In genomic region chr4:139821071-139821470, GRCm38 (mm10) we compare ENCODE assay signal across 13 mouse cellular contexts. TPM values are rescaled to one million over a fixed set of nuclear protein-coding genes. Genes with fewer than 3 reads are reported as not detected.
A peak's percentile ranks its signal among the peaks of the same experiment; 100 is the strongest.
DNase-seq lines count a peak whose midpoint lies in the region; ATAC-seq lines count a peak whose summit lies in the region.
"Had no signal": no experiment of that assay in that cellular context is flagged by ENCODE, and none has a peak within 500 bp of the region (broad histone marks: within the 10 kb centered on the region; RNA-seq: fewer than 3 reads in every experiment).

No protein-coding gene starts in this region.

- no peaks in the 10 kb centered on the region; a peak in 1 of 4 replicates for H3K4me1 ChIP-seq in heart, embryonic 14.5 days (ENCODE audit: control insufficient read depth in 2 of 2, insufficient read depth in 2 of 2, low read length in 2 of 2)
- H3K4me1 ChIP-seq in embryonic facial prominence, embryonic 10.5 days: peaks cover 85% of the 10 kb centered on the region
- H3K4me1 ChIP-seq in hindbrain, embryonic 14.5 days (replicated peaks; ENCODE audit: control insufficient read depth, insufficient read depth, low read length): peaks cover 9% of the 10 kb centered on the region; the same call in 1 of the 2 replicates
- peaks cover 50% of the 10 kb centered on the region for H3K4me1 ChIP-seq in midbrain, embryonic 14.5 days (ENCODE audit: control insufficient read depth, insufficient read depth, low read length)
- H3K4me1 ChIP-seq: liver, embryonic 13.5 days had no signal

- H3K4me3 ChIP-seq in heart, embryonic 14.5 days (ENCODE audit: control insufficient read depth in 1 of 2, insufficient read depth in 1 of 2, low read depth in 1 of 2, low read length in 2 of 2): peak overlapping the region in 1 of 2 experiments; percentile 12; a peak in 1 of 4 replicates
- H3K4me3 ChIP-seq in embryonic facial prominence, embryonic 10.5 days: peak overlapping the region; percentile 54
- H3K4me3 ChIP-seq in hindbrain, embryonic 14.5 days (replicated peaks; ENCODE audit: low read length): peak overlapping the region; percentile 28
- peak overlapping the region; percentile 31 for H3K4me3 ChIP-seq in midbrain, embryonic 14.5 days (replicated peaks; ENCODE audit: low read depth, low read length)
- H3K4me3 ChIP-seq: liver, embryonic 13.5 days had no signal

- H3K9me3 ChIP-seq in heart, embryonic 14.5 days (ENCODE audit: control insufficient read depth, low read length): no peaks in the 10 kb centered on the region
- H3K9me3 ChIP-seq in embryonic facial prominence, embryonic 10.5 days: no peaks in the 10 kb centered on the region
- H3K9me3 ChIP-seq in hindbrain, embryonic 14.5 days (ENCODE audit: control insufficient read depth, low read length): no peaks in the 10 kb centered on the region
- H3K9me3 ChIP-seq in midbrain, embryonic 14.5 days (ENCODE audit: control insufficient read depth, low read length): no peaks in the 10 kb centered on the region
- H3K9me3 ChIP-seq: liver, embryonic 13.5 days had no signal

- intact Hi-C loops in heart, postnatal 36 days (cut with DNase I): no loop called here

- H3K9ac ChIP-seq in heart, embryonic 14.5 days (ENCODE audit: low read length): no peak overlapping the region
- H3K9ac ChIP-seq in hindbrain, embryonic 14.5 days: peak overlapping the region; percentile 44; the same call in 1 of the 2 replicates
- H3K9ac ChIP-seq in midbrain, embryonic 14.5 days (replicated peaks; ENCODE audit: low read length): peak overlapping the region; percentile 58
- H3K9ac ChIP-seq: liver, embryonic 13.5 days had no signal

- H3K4me2 ChIP-seq in heart, embryonic 14.5 days (ENCODE audit: low read length): peak overlapping the region; percentile 5; the same call in 1 of the 2 replicates
- H3K4me2 ChIP-seq in hindbrain, embryonic 14.5 days (replicated peaks): peak overlapping the region; percentile 51
- peak overlapping the region; percentile 59 for H3K4me2 ChIP-seq in midbrain, embryonic 14.5 days (ENCODE audit: low read length)
- H3K4me2 ChIP-seq: liver, embryonic 13.5 days had no signal

- ATAC-seq in heart, embryonic 14.5 days (ENCODE audit: insufficient number of reproducible peaks, insufficient read depth, low FRiP score, low read depth): no peak
- no peak for ATAC-seq in hindbrain, embryonic 14.5 days (ENCODE audit: low FRiP score)
- no peak for ATAC-seq in midbrain, embryonic 14.5 days (ENCODE audit: low FRiP score, low TSS enrichment)

- H3K27me3 ChIP-seq in heart, embryonic 14.5 days (ENCODE audit: control insufficient read depth, insufficient read depth, low read length): peaks cover 97% of the 10 kb centered on the region
- H3K27me3 ChIP-seq in embryonic facial prominence, embryonic 10.5 days (replicated peaks; ENCODE audit: low read depth, poor library complexity, severe bottlenecking): peaks cover 100% of the 10 kb centered on the region
- H3K27me3 ChIP-seq in hindbrain, embryonic 14.5 days (ENCODE audit: control insufficient read depth, insufficient read depth, low read length): peaks cover 94% of the 10 kb centered on the region
- H3K27me3 ChIP-seq in midbrain, embryonic 14.5 days (ENCODE audit: control insufficient read depth, insufficient read depth, low read length): peaks cover 45% of the 10 kb centered on the region

- H3K27ac ChIP-seq in heart, embryonic 14.5 days (replicated peaks in 1 of 2; ENCODE audit: control insufficient read depth in 1 of 2, insufficient read depth in 1 of 2, low read depth in 2 of 2, low read length in 2 of 2): no peak overlapping the region
- peak overlapping the region; percentile 85 for H3K27ac ChIP-seq in embryonic facial prominence, embryonic 10.5 days (replicated peaks)
- peak overlapping the region; percentile 33; the same call in 1 of the 2 replicates for H3K27ac ChIP-seq in hindbrain, embryonic 14.5 days
- peak overlapping the region; percentile 89 for H3K27ac ChIP-seq in midbrain, embryonic 14.5 days (replicated peaks; ENCODE audit: low read depth, low read length)
- H3K27ac ChIP-seq: liver, embryonic 13.5 days had no signal

- no peak for DNase-seq in heart, postnatal 36 days
- DNase-seq in embryonic facial prominence, embryonic 10.5 days (ENCODE audit: low spot score): no peak
- DNase-seq in hindbrain, embryonic 14.5 days (ENCODE audit: low spot score): no peak
- DNase-seq in midbrain, embryonic 14.5 days: no peak
- DNase-seq in urinary bladder, postnatal 14 days (ENCODE audit: low spot score): no peak
- DNase-seq in layer of hippocampus, adult 18-20 months (ENCODE audit: low spot score in 2 of 2): no peak
- DNase-seq in cerebellum, postnatal 36 days: no peak
- DNase-seq: adrenal gland, adult 8-10 months; liver, embryonic 13.5 days; thymus, adult 18-20 months had no signal

- no peaks in the 10 kb centered on the region for H3K36me3 ChIP-seq in heart, embryonic 14.5 days (ENCODE audit: control insufficient read depth, insufficient read depth, low read length)
- H3K36me3 ChIP-seq in embryonic facial prominence, embryonic 10.5 days (replicated peaks): no peaks in the 10 kb centered on the region
- no peaks in the 10 kb centered on the region for H3K36me3 ChIP-seq in hindbrain, embryonic 14.5 days (replicated peaks; ENCODE audit: control insufficient read depth, insufficient read depth)
- H3K36me3 ChIP-seq in midbrain, embryonic 14.5 days (ENCODE audit: control insufficient read depth, insufficient read depth, low read length): no peaks in the 10 kb centered on the region
- H3K36me3 ChIP-seq: liver, embryonic 13.5 days had no signal

- WGBS in heart, embryonic 14.5 days: under 1% methylated on average over 22 of the region's 22 CpGs
- 1% methylated on average over 22 of the region's 22 CpGs for WGBS in embryonic facial prominence, embryonic 10.5 days
- 2% methylated on average over 22 of the region's 22 CpGs for WGBS in hindbrain, embryonic 14.5 days
- under 1% methylated on average over 22 of the region's 22 CpGs for WGBS in midbrain, embryonic 14.5 days

RNA-seq across cellular contexts. Expression of gene Pax7, which starts 12.3 kb away (rescaled TPM):
- polyA plus RNA-seq in heart, embryonic 14.5 days (2014; fragmentation: Nextera tagmentation; extraction: Ambion mirVana): not detected in 2 replicates
- not detected for total RNA-seq in heart, postnatal 36 days (2021)
- polyA plus RNA-seq in embryonic facial prominence, embryonic 10.5 days (2016; fragmentation: Nextera tagmentation; extraction: Ambion mirVana): 1.5 and 2.6 TPM in 2 replicates
- polyA plus RNA-seq in hindbrain, embryonic 14.5 days (2014; fragmentation: Nextera tagmentation; extraction: Ambion mirVana): 0.24 and 0.61 TPM in 2 replicates
- 9.1 and 9.2 TPM in 2 replicates for polyA plus RNA-seq in midbrain, embryonic 14.5 days (2014; fragmentation: Nextera tagmentation; extraction: Ambion mirVana)
- not detected for total RNA-seq in layer of hippocampus, adult 18-20 months (2021)
- total RNA-seq: adrenal gland, adult 8-10 months; common myeloid progenitor, adult 5-6 weeks; hematopoietic stem cell, adult 5-6 weeks had no signal
- polyA plus RNA-seq: liver, embryonic 13.5 days had no signal

Comparison
In these comparisons a context has a peak if more than half of its experiments do, and no peak if none do; other contexts are left out.
1. H3K27ac ChIP-seq: peak in embryonic facial prominence, embryonic 10.5 days (single experiment), hindbrain, embryonic 14.5 days (single experiment) and midbrain, embryonic 14.5 days (single experiment); none in heart, embryonic 14.5 days (0 of 2).
2. H3K4me2 ChIP-seq: peak in every context shown above with its lines; median percentile 59 in midbrain, embryonic 14.5 days; 51 in hindbrain, embryonic 14.5 days; 5 in heart, embryonic 14.5 days.